Mouse (Mus musculus): ENCODE data around the gene Ifna1.
"Not testable (repeated sequence)": the region's sequence is repeated elsewhere in the genome, so short reads cannot be mapped to it uniquely, and the experiment has no call there.

Ifna1 gene

GRCm38 (mm10) chr4:88849698-88850097 is at the start of gene Ifna1:
Gene Ifna1 (plus strand): TSS chr4:88850087.
- DNase-seq (ENCODE audit: low read depth, low spot score): no peak

- not testable (repeated sequence) for DNase-seq (ENCODE audit: low read depth, low spot score)
Measured at GRCm38 (mm10) chr4:88802954-88803353, 46.9 kb upstream of the Ifna1 start, which contains the start of gene Gm13287. Gene Gm13287 (plus strand): TSS chr4:88803254.

- DNase-seq (ENCODE audit: low read depth, low spot score): not testable (repeated sequence)
Measured at GRCm38 (mm10) chr4:88805231-88805630, 44.7 kb upstream of the Ifna1 start, which contains the start of gene Gm13288. Gene Gm13288 (plus strand): TSS chr4:88805531.

- not testable (repeated sequence) for DNase-seq (ENCODE audit: low read depth, low spot score)
Measured at GRCm38 (mm10) chr4:88805761-88806160, 44.1 kb upstream of the Ifna1 start.

- no peak for DNase-seq (ENCODE audit: low read depth, low spot score)
Measured at GRCm38 (mm10) chr4:88815928-88816327, 34.0 kb upstream of the Ifna1 start, which contains the start of gene Ifna7. Gene Ifna7 (plus strand): TSS chr4:88816228.

GRCm38 (mm10) chr4:88819659-88820058 is 30.2 kb upstream of the Ifna1 start, which contains the start of gene Ifna11:
Gene Ifna11 (plus strand): TSS chr4:88819959.
- no peak for DNase-seq (ENCODE audit: low read depth, low spot score)

GRCm38 (mm10) chr4:88822995-88823394 is 26.9 kb upstream of the Ifna1 start:
- peak; percentile 31 for DNase-seq (ENCODE audit: low read depth, low spot score)

- not testable (repeated sequence) for DNase-seq (ENCODE audit: low read depth, low spot score)
Measured at GRCm38 (mm10) chr4:88827116-88827515, 22.8 kb upstream of the Ifna1 start, which contains the start of gene Ifna6. Gene Ifna6 (plus strand): TSS chr4:88827416.

GRCm38 (mm10) chr4:88830523-88830922 is 19.4 kb upstream of the Ifna1 start:
- DNase-seq (ENCODE audit: low read depth, low spot score): peak; percentile 35

GRCm38 (mm10) chr4:88835225-88835624 is 14.7 kb upstream of the Ifna1 start, which contains the start of gene Ifna5:
Gene Ifna5 (plus strand): TSS chr4:88835525.
- not testable (repeated sequence) for DNase-seq (ENCODE audit: low read depth, low spot score)

- peak; percentile 29 for DNase-seq (ENCODE audit: low read depth, low spot score)
Measured at GRCm38 (mm10) chr4:88838828-88839227, 11.1 kb upstream of the Ifna1 start.

GRCm38 (mm10) chr4:88840058-88840457 is 9.8 kb upstream of the Ifna1 start:
- no peak for DNase-seq (ENCODE audit: low read depth, low spot score)

- no peak for DNase-seq (ENCODE audit: low read depth, low spot score)
Measured at GRCm38 (mm10) chr4:88841438-88841911, 8.4 kb upstream of the Ifna1 start, which contains the start of gene Ifna4. Gene Ifna4 (plus strand): TSS chr4:88841861.

- DNase-seq (ENCODE audit: low read depth, low spot score): peak; percentile 25
Measured at GRCm38 (mm10) chr4:88845334-88845733, 4.6 kb upstream of the Ifna1 start.

- no peak for DNase-seq (ENCODE audit: low read depth, low spot score)
Measured at GRCm38 (mm10) chr4:88851026-88851763, 1.3 kb downstream of the Ifna1 start.

GRCm38 (mm10) chr4:88859214-88859613 is 9.3 kb downstream of the Ifna1 start:
- no peak for DNase-seq (ENCODE audit: low read depth, low spot score)

- DNase-seq (ENCODE audit: low read depth, low spot score): no peak
Measured at GRCm38 (mm10) chr4:88863309-88863708, 13.4 kb downstream of the Ifna1 start.

- no peak for DNase-seq (ENCODE audit: low read depth, low spot score)
Measured at GRCm38 (mm10) chr4:88864599-88864998, 14.7 kb downstream of the Ifna1 start.

- DNase-seq (ENCODE audit: low read depth, low spot score): peak; percentile 3
Measured at GRCm38 (mm10) chr4:88865011-88865569, 15.2 kb downstream of the Ifna1 start.

GRCm38 (mm10) chr4:88867366-88867925 is 17.6 kb downstream of the Ifna1 start:
- peak; percentile 84 for DNase-seq (ENCODE audit: low read depth, low spot score)

- DNase-seq (ENCODE audit: low read depth, low spot score): peak; percentile 32
Measured at GRCm38 (mm10) chr4:88867926-88868911, 18.3 kb downstream of the Ifna1 start.

Measured in brain, adult 2 months (tissue).